ENCODE assay signal across 19 mouse cellular contexts in the genomic region with DNA sequence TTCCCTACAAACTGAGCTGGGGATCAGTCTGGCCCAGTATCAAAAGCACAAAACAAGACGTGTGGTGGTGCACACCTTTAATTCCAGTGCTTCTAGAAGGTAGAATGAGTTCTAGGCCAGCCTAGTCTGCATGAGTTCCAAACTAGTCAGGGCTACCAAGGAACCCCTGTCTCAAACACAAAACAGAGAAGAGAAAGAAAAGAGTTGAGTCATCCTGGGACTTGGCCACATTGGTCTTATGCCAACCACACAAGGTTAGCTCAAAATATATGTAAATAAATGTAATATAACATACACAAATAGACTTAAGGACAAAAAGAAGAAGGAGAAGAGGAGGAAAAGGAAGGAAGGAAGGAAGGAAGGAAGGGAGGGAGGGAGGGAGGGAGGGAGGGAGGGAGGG.
A peak's percentile ranks its signal among the peaks of the same experiment; 100 is the strongest.
DNase-seq lines count a peak whose midpoint lies in the region; ATAC-seq and TF ChIP-seq lines count a peak whose summit lies in the region.
"Had no signal": no experiment of that assay in that cellular context is flagged by ENCODE, and none has a peak within 500 bp of the region (broad histone marks: within the 10 kb centered on the region; RNA-seq: fewer than 3 reads in every experiment).

No protein-coding gene starts in this region.

- H3K4me1 ChIP-seq in brown adipose tissue, adult 24 weeks (ENCODE audit: control insufficient read depth, insufficient read depth, insufficient read length, low read length) = peaks cover 6% of the 10 kb centered on the region
- no peaks in the 10 kb centered on the region for H3K4me1 ChIP-seq in midbrain, embryonic 15.5 days
- H3K4me1 ChIP-seq: heart, embryonic 10.5 days had no signal

- no peak overlapping the region for H3K4me2 ChIP-seq in midbrain, embryonic 15.5 days
- H3K4me2 ChIP-seq: embryonic facial prominence, embryonic 13.5 days; hindbrain, embryonic 14.5 days; intestine, embryonic 15.5 days had no signal

- intact Hi-C loops in gastrocnemius, adult 2 months (cut with DNase I) = no loop called here

- no peak overlapping the region for H3K9ac ChIP-seq in midbrain, embryonic 15.5 days
- H3K9ac ChIP-seq: embryonic facial prominence, embryonic 13.5 days; hindbrain, embryonic 14.5 days; intestine, embryonic 15.5 days had no signal

- DNase-seq in gastrocnemius, adult 2 months = no peak
- DNase-seq in gastrocnemius, postnatal 4 days (ENCODE audit: low spot score in 2 of 2) = no peak
- peak; percentile 10 for DNase-seq in testis, postnatal 10 days (ENCODE audit: low spot score)
- no peak for DNase-seq in testis, postnatal 14 days (ENCODE audit: low spot score)
- no peak for DNase-seq in ovary, adult 18-20 months (ENCODE audit: low spot score)
- DNase-seq: adrenal gland, postnatal 14 days; cerebellum, adult 18-20 months; cerebellum, adult 9-11 months; cerebellum, postnatal 36 days; gastrocnemius, postnatal 10 days; heart, postnatal 10 days had no signal

- no peaks in the 10 kb centered on the region for H3K27me3 ChIP-seq in midbrain, embryonic 15.5 days (replicated peaks)
- H3K27me3 ChIP-seq: embryonic facial prominence, embryonic 13.5 days; intestine, embryonic 15.5 days had no signal

- peak overlapping the region; percentile 48 for H3K27ac ChIP-seq in gastrocnemius, adult 2 months
- peak overlapping the region; percentile 75 for H3K27ac ChIP-seq in brown adipose tissue, adult 24 weeks (replicated peaks; ENCODE audit: low read depth, low read length)
- H3K27ac ChIP-seq in midbrain, embryonic 15.5 days = no peak overlapping the region
- H3K27ac ChIP-seq: embryonic facial prominence, embryonic 13.5 days; heart, embryonic 10.5 days; hindbrain, embryonic 14.5 days; intestine, embryonic 15.5 days had no signal

- no peak for TF ChIP-seq CTCF in gastrocnemius, adult 2 months (IDR thresholded peaks at IDR 0.05)

- no peak overlapping the region for H3K4me3 ChIP-seq in gastrocnemius, adult 2 months
- no peak overlapping the region for H3K4me3 ChIP-seq in brown adipose tissue, adult 24 weeks (ENCODE audit: insufficient read depth, low read depth, low read length)
- H3K4me3 ChIP-seq in midbrain, embryonic 15.5 days = no peak overlapping the region
- H3K4me3 ChIP-seq: embryonic facial prominence, embryonic 13.5 days; heart, embryonic 10.5 days; intestine, embryonic 15.5 days had no signal

- no peak for ATAC-seq in midbrain, embryonic 15.5 days (replicated peaks)
- ATAC-seq: forebrain, embryonic 14.5 days; intestine, embryonic 15.5 days had no signal

- 87% methylated on average over 1 of the region's 1 CpGs for WGBS in midbrain, embryonic 15.5 days

- H3K9me3 ChIP-seq in midbrain, embryonic 15.5 days = no peaks in the 10 kb centered on the region
- H3K9me3 ChIP-seq: embryonic facial prominence, embryonic 13.5 days; heart, embryonic 10.5 days; intestine, embryonic 15.5 days had no signal

- H3K36me3 ChIP-seq in midbrain, embryonic 15.5 days (replicated peaks) = no peaks in the 10 kb centered on the region
- H3K36me3 ChIP-seq: G1E; intestine, embryonic 15.5 days had no signal
